ENCODE assay signal across 15 mouse cellular contexts in genomic region chr17:30261307-30261982, GRCm38 (mm10).
DNase-seq lines count a peak whose midpoint lies in the region; ATAC-seq lines count a peak whose summit lies in the region.
"Had no signal": no experiment of that assay in that cellular context is flagged by ENCODE, and none has a peak within 500 bp of the region (broad histone marks: within the 10 kb centered on the region; RNA-seq: fewer than 3 reads in every experiment).

No protein-coding gene starts in this region.

- no peak for ATAC-seq in heart, embryonic 15.5 days (replicated peaks; ENCODE audit: insufficient number of reproducible peaks, insufficient read depth, low FRiP score, low read depth)
- ATAC-seq in midbrain, embryonic 13.5 days, result no peak
- no peak for ATAC-seq in midbrain, embryonic 15.5 days (replicated peaks)
- no peak for ATAC-seq in intestine, embryonic 14.5 days (replicated peaks; ENCODE audit: low FRiP score, low TSS enrichment, low read depth)
- ATAC-seq: forebrain, embryonic 16.5 days had no signal

- no peak overlapping the region for H3K4me2 ChIP-seq in heart, embryonic 15.5 days
- H3K4me2 ChIP-seq in midbrain, embryonic 13.5 days (replicated peaks), result no peak overlapping the region
- no peak overlapping the region for H3K4me2 ChIP-seq in midbrain, embryonic 15.5 days
- H3K4me2 ChIP-seq in intestine, embryonic 14.5 days (ENCODE audit: low read length), result no peak overlapping the region
- H3K4me2 ChIP-seq: embryonic facial prominence, embryonic 13.5 days; hindbrain, embryonic 15.5 days had no signal

- whole genome bisulfite sequencing in heart, embryonic 15.5 days, result 65% methylated on average over 10 of the region's 10 CpGs
- 79% methylated on average over 10 of the region's 10 CpGs for WGBS in heart, embryonic 10.5 days
- WGBS in midbrain, embryonic 13.5 days, result 72% methylated on average over 10 of the region's 10 CpGs
- WGBS in midbrain, embryonic 15.5 days, result 64% methylated on average over 10 of the region's 10 CpGs
- 53% methylated on average over 10 of the region's 10 CpGs for WGBS in intestine, embryonic 14.5 days

- intact Hi-C loops in left cerebral cortex, postnatal 4 days (cut with DNase I), result no loop called here

- no peak overlapping the region for H3K4me3 ChIP-seq in heart, embryonic 15.5 days
- H3K4me3 ChIP-seq in heart, embryonic 10.5 days, result no peak overlapping the region
- no peak overlapping the region for H3K4me3 ChIP-seq in midbrain, embryonic 13.5 days (replicated peaks)
- no peak overlapping the region for H3K4me3 ChIP-seq in midbrain, embryonic 15.5 days
- no peak overlapping the region for H3K4me3 ChIP-seq in intestine, embryonic 14.5 days (ENCODE audit: low read depth, low read length)
- H3K4me3 ChIP-seq: embryonic facial prominence, embryonic 13.5 days; hindbrain, embryonic 15.5 days had no signal

- H3K9me3 ChIP-seq in heart, embryonic 15.5 days (replicated peaks), result no peaks in the 10 kb centered on the region
- H3K9me3 ChIP-seq in heart, embryonic 10.5 days, result no peaks in the 10 kb centered on the region
- H3K9me3 ChIP-seq in midbrain, embryonic 13.5 days, result no peaks in the 10 kb centered on the region
- no peaks in the 10 kb centered on the region for H3K9me3 ChIP-seq in midbrain, embryonic 15.5 days
- no peaks in the 10 kb centered on the region for H3K9me3 ChIP-seq in intestine, embryonic 14.5 days (ENCODE audit: control insufficient read depth, low read length)
- H3K9me3 ChIP-seq: embryonic facial prominence, embryonic 13.5 days; hindbrain, embryonic 15.5 days had no signal

- DNase-seq in heart, embryonic 10.5 days (ENCODE audit: low spot score), result no peak
- no peak for DNase-seq in intestine, embryonic 14.5 days (ENCODE audit: low spot score)
- DNase-seq in spleen, postnatal 14 days (ENCODE audit: low spot score in 2 of 2), result no peak
- no peak for DNase-seq in left cerebral cortex, postnatal 4 days
- DNase-seq: adrenal gland, postnatal 36 days; cerebellum, postnatal 25 days; gastrocnemius, postnatal 14 days; thymus, postnatal 4 days had no signal

- H3K9ac ChIP-seq in heart, embryonic 15.5 days, result no peak overlapping the region
- no peak overlapping the region for H3K9ac ChIP-seq in midbrain, embryonic 13.5 days (replicated peaks)
- no peak overlapping the region for H3K9ac ChIP-seq in midbrain, embryonic 15.5 days
- H3K9ac ChIP-seq in intestine, embryonic 14.5 days (ENCODE audit: low read length), result no peak overlapping the region
- H3K9ac ChIP-seq: embryonic facial prominence, embryonic 13.5 days; hindbrain, embryonic 15.5 days; liver, embryonic 14.5 days had no signal

- no peaks in the 10 kb centered on the region for H3K36me3 ChIP-seq in heart, embryonic 15.5 days
- H3K36me3 ChIP-seq in heart, embryonic 10.5 days, result no peaks in the 10 kb centered on the region
- H3K36me3 ChIP-seq in midbrain, embryonic 13.5 days, result no peaks in the 10 kb centered on the region
- no peaks in the 10 kb centered on the region for H3K36me3 ChIP-seq in midbrain, embryonic 15.5 days (replicated peaks)
- H3K36me3 ChIP-seq in intestine, embryonic 14.5 days (ENCODE audit: control insufficient read depth, insufficient read depth, low read length), result no peaks in the 10 kb centered on the region
- H3K36me3 ChIP-seq: embryonic facial prominence, embryonic 13.5 days; hindbrain, embryonic 15.5 days had no signal

- H3K27ac ChIP-seq in heart, embryonic 15.5 days, result peak overlapping the region; percentile 6; the same call in 1 of the 2 replicates
- H3K27ac ChIP-seq in heart, embryonic 10.5 days, result no peak overlapping the region
- H3K27ac ChIP-seq in midbrain, embryonic 13.5 days, result peak overlapping the region; percentile 48; the same call in 1 of the 2 replicates
- H3K27ac ChIP-seq in midbrain, embryonic 15.5 days, result no peak overlapping the region
- H3K27ac ChIP-seq in intestine, embryonic 14.5 days (ENCODE audit: low read depth), result 0 out of 2 replicates have a peak overlapping the region, but pooled peaks have one; percentile 3
- H3K27ac ChIP-seq: embryonic facial prominence, embryonic 13.5 days; hindbrain, embryonic 15.5 days; liver, embryonic 14.5 days had no signal

- H3K4me1 ChIP-seq in heart, embryonic 15.5 days (replicated peaks), result peaks cover 34% of the 10 kb centered on the region
- H3K4me1 ChIP-seq in heart, embryonic 10.5 days, result peaks cover 43% of the 10 kb centered on the region
- H3K4me1 ChIP-seq in midbrain, embryonic 13.5 days (replicated peaks), result peaks cover 66% of the 10 kb centered on the region
- peaks cover 40% of the 10 kb centered on the region for H3K4me1 ChIP-seq in midbrain, embryonic 15.5 days
- H3K4me1 ChIP-seq in intestine, embryonic 14.5 days (replicated peaks; ENCODE audit: control insufficient read depth, insufficient read depth, low read length), result peaks cover 26% of the 10 kb centered on the region

- no peaks in the 10 kb centered on the region for H3K27me3 ChIP-seq in heart, embryonic 15.5 days
- H3K27me3 ChIP-seq in heart, embryonic 10.5 days (ENCODE audit: insufficient read depth, poor library complexity, severe bottlenecking), result no peaks in the 10 kb centered on the region
- H3K27me3 ChIP-seq in midbrain, embryonic 13.5 days, result no peaks in the 10 kb centered on the region
- no peaks in the 10 kb centered on the region for H3K27me3 ChIP-seq in midbrain, embryonic 15.5 days (replicated peaks)
- H3K27me3 ChIP-seq in intestine, embryonic 14.5 days (replicated peaks; ENCODE audit: control insufficient read depth, insufficient read depth, low read length), result no peaks in the 10 kb centered on the region
- H3K27me3 ChIP-seq: embryonic facial prominence, embryonic 13.5 days; hindbrain, embryonic 15.5 days had no signal

Comparison
In these comparisons a context has a peak if more than half of its experiments do, and no peak if none do; other contexts are left out.
1. H3K27ac ChIP-seq: peak in heart, embryonic 15.5 days (single experiment), midbrain, embryonic 13.5 days (single experiment) and intestine, embryonic 14.5 days (single experiment); none in heart, embryonic 10.5 days (single experiment) and midbrain, embryonic 15.5 days (single experiment).